Mouse (Mus musculus) CH12.LX (cell line): ENCODE measurements around the gene Cd163. TPM values are rescaled to one million over a fixed set of nuclear protein-coding genes. Genes with fewer than 3 reads are reported as not detected.

Source experiments
- DNase-seq: peaks from one replicate; pipeline ENCODE4 v3.0.0-alpha.2; 2013; ENCODE audit errors: extremely low read depth
- H3K27ac ChIP-seq: 2 replicates; pipeline ENCODE4 v1.5.1; 2012; ENCODE audit warnings: low read depth, mild to moderate bottlenecking, control low read depth, moderate library complexity; ENCODE audit not compliant: insufficient read depth
- H3K27me3 ChIP-seq: replicated peaks from 2 replicates; pipeline ENCODE3; 2012; ENCODE audit warnings: inconsistent platforms
- H3K36me3 ChIP-seq, 2 experiments: replicated peaks in 1 of 2; 2 replicates each; pipeline versions ENCODE3 to v1.6.1; 2012; ENCODE audit warnings: inconsistent platforms in 1 of 2, low read length in 1 of 2, mild to moderate bottlenecking in 1 of 2, mixed read lengths in 1 of 2, moderate library complexity in 1 of 2; ENCODE audit not compliant: control insufficient read depth in 1 of 2, insufficient read depth in 1 of 2
- H3K4me1 ChIP-seq, 2 experiments: 2 replicates each; pipeline ENCODE4 v1.6.1; 2012; ENCODE audit warnings: inconsistent platforms in 1 of 2, moderate library complexity in 1 of 2; ENCODE audit not compliant: insufficient read depth in 2 of 2, control insufficient read depth in 1 of 2
- H3K4me2 ChIP-seq: 2 replicates; pipeline ENCODE4 v1.6.1; 2012; ENCODE audit warnings: low read depth, mild to moderate bottlenecking, control low read depth; ENCODE audit not compliant: poor library complexity, insufficient read depth, severe bottlenecking
- H3K4me3 ChIP-seq, 3 experiments: fragments of 150-350 bp in 1 of 3; sonication (generic) in 1 of 3; replicated peaks in 1 of 3; 2 replicates each; pipeline versions ENCODE3 to v1.5.1; 2011 to 2012; ENCODE audit warnings: low read depth in 2 of 3, low read length in 2 of 3, mild to moderate bottlenecking in 2 of 3, moderate library complexity in 2 of 3, control low read depth in 1 of 3, improper control_type of control experiment in 1 of 3, inconsistent platforms in 1 of 3, mixed read lengths in 1 of 3; ENCODE audit not compliant: poor library complexity in 1 of 3
- H3K79me2 ChIP-seq: replicated peaks from 2 replicates; pipeline ENCODE4 v1.6.1; 2012; ENCODE audit warnings: mild to moderate bottlenecking, moderate library complexity; ENCODE audit not compliant: control insufficient read depth, poor library complexity, insufficient read depth, severe bottlenecking; ENCODE audit errors: extremely low read depth
- H3K9ac ChIP-seq: 2 replicates; pipeline ENCODE4 v1.6.1; 2012; ENCODE audit warnings: low read depth, mild to moderate bottlenecking, control low read depth, moderate library complexity; ENCODE audit not compliant: insufficient read depth
- H3K9me3 ChIP-seq: replicated peaks from 2 replicates; pipeline ENCODE3; 2012; ENCODE audit warnings: low read length, inconsistent platforms, mixed read lengths
- BHLHE40 ChIP-seq: IDR thresholded peaks from 2 replicates; pipeline ENCODE4 v1.6.1; 2011; ENCODE audit warnings: mild to moderate bottlenecking, low read depth, low read length, improper control_type of control experiment
- CHD2 ChIP-seq: IDR thresholded peaks from 2 replicates; pipeline ENCODE4 v1.6.1; 2011; ENCODE audit warnings: low read length, improper control_type of control experiment
- EP300 ChIP-seq: IDR thresholded peaks from 2 replicates; pipeline ENCODE4 v1.6.1; 2011; ENCODE audit warnings: low read length, improper control_type of control experiment
- ETS1 ChIP-seq: conservative IDR thresholded peaks from 2 replicates; pipeline ENCODE4 v1.6.1; 2012; ENCODE audit warnings: low read depth, mild to moderate bottlenecking, inconsistent platforms, low read length, improper control_type of control experiment, moderate library complexity
- GABPA ChIP-seq: IDR thresholded peaks from 2 replicates; pipeline ENCODE4 v1.6.1; 2012; ENCODE audit warnings: low read depth, low read length, improper control_type of control experiment, inconsistent platforms; ENCODE audit not compliant: insufficient replicate concordance
- HCFC1 ChIP-seq: IDR thresholded peaks from 2 replicates; pipeline ENCODE4 v1.6.1; 2012; ENCODE audit warnings: low read depth, mild to moderate bottlenecking, inconsistent platforms, low read length, improper control_type of control experiment
- IRF4 ChIP-seq: IDR thresholded peaks from 2 replicates; pipeline ENCODE4 v1.6.1; 2014; ENCODE audit warnings: low read depth, mild to moderate bottlenecking, inconsistent platforms, low read length, improper control_type of control experiment
- JUN ChIP-seq: IDR thresholded peaks from 2 replicates; pipeline ENCODE4 v1.6.1; 2011; ENCODE audit warnings: low read depth, mild to moderate bottlenecking, low read length, improper control_type of control experiment, moderate library complexity; ENCODE audit not compliant: insufficient read depth
- KAT2A ChIP-seq: IDR thresholded peaks from 2 replicates; pipeline ENCODE4 v1.6.1; 2012; ENCODE audit warnings: low read length, improper control_type of control experiment, inconsistent platforms; ENCODE audit not compliant: insufficient replicate concordance
- MAX ChIP-seq: IDR thresholded peaks from 2 replicates; pipeline ENCODE4 v1.6.1; 2011; ENCODE audit warnings: low read length, improper control_type of control experiment
- NRF1 ChIP-seq: IDR thresholded peaks from 2 replicates; pipeline ENCODE4 v1.6.1; 2014; ENCODE audit warnings: low read depth, mild to moderate bottlenecking, inconsistent platforms, low read length, improper control_type of control experiment, moderate library complexity
- PAX5 ChIP-seq: IDR thresholded peaks from 2 replicates; pipeline ENCODE4 v1.6.1; 2012; ENCODE audit warnings: low read length, inconsistent platforms, mixed read lengths
- POLR2AphosphoS2 ChIP-seq: IDR thresholded peaks from 2 replicates; pipeline ENCODE4 v1.6.1; 2011; ENCODE audit warnings: low read depth, low read length, improper control_type of control experiment
- SIN3A ChIP-seq: IDR thresholded peaks from 2 replicates; pipeline ENCODE4 v1.6.1; 2012; ENCODE audit warnings: low read length, improper control_type of control experiment, inconsistent platforms
- SMC3 ChIP-seq: IDR thresholded peaks from 2 replicates; pipeline ENCODE4 v1.6.1; 2011; ENCODE audit warnings: low read depth, low read length, improper control_type of control experiment
- TBP ChIP-seq: conservative IDR thresholded peaks from 2 replicates; pipeline ENCODE4 v1.6.1; 2011; ENCODE audit warnings: low read depth, low read length, improper control_type of control experiment
- TCF12 ChIP-seq: IDR thresholded peaks from 2 replicates; pipeline ENCODE4 v1.6.1; 2014; ENCODE audit warnings: low read depth, mild to moderate bottlenecking, inconsistent platforms, low read length, improper control_type of control experiment
- UBTF ChIP-seq: IDR thresholded peaks from 2 replicates; pipeline ENCODE4 v1.6.1; 2012; ENCODE audit warnings: low read depth, mild to moderate bottlenecking, inconsistent platforms, low read length, improper control_type of control experiment, moderate library complexity
- USF2 ChIP-seq: conservative IDR thresholded peaks from 2 replicates; pipeline ENCODE4 v1.6.1; 2011; ENCODE audit warnings: low read depth, low read length, improper control_type of control experiment
- ZC3H11A ChIP-seq: IDR thresholded peaks from 2 replicates; pipeline ENCODE4 v1.6.1; 2012; ENCODE audit warnings: low read depth, mild to moderate bottlenecking, inconsistent platforms, low read length, improper control_type of control experiment
- ZNF384 ChIP-seq: IDR thresholded peaks from 2 replicates; pipeline ENCODE4 v1.6.1; 2012; ENCODE audit warnings: low read depth, low read length, improper control_type of control experiment, inconsistent platforms
- dilution Hi-C: fragments of 300-500 bp; cut with MboI; formaldehyde crosslinking; loops from 2 replicates; pipeline ENCODE4 v1.14.3; 2020; ENCODE audit warnings: low sequenced_read_pairs; ENCODE audit not compliant: extremely low pct_unique_long_range_greater_than_20kb, extremely low pct_ligation_motif_present
- in situ Hi-C: fragments of 300-500 bp; cut with MboI; formaldehyde crosslinking; loops from 3 replicates; pipeline ENCODE4 v1.14.3; 2019; ENCODE audit warnings: low sequenced_read_pairs, low pct_ligation_motif_present, low pct_unique_long_range_greater_than_20kb, mixed read lengths
- polyA plus RNA-seq: library from polyadenylated mRNA; unstranded; fragments of >175 nt; gene quantifications from 2 replicates; pipeline ENCODE4 v1.2.1, GENCODE M21; 2012; ENCODE audit warnings: low read depth; ENCODE audit not compliant: insufficient read length
- total RNA-seq, 2 experiments: library from RNA; depleted of rRNA; stranded (reverse); fragments of 300-350 nt in 1 of 2; fragments of >200 nt in 1 of 2; gene quantifications; 2 replicates each; pipeline ENCODE4 v1.2.3; 2012 to 2014

The Cd163 gene
- total and polyA plus RNA-seq, 3 experiments = not detected

- no peak overlapping the region for H3K4me2 ChIP-seq
- dilution Hi-C loops = no loop called here
- H3K4me1 ChIP-seq = no peaks in the 10 kb centered on the region
- no peak overlapping the region for H3K27ac ChIP-seq
- in situ Hi-C loops = no loop called here
- no peak overlapping the region for H3K4me3 ChIP-seq
- H3K9ac ChIP-seq = no peak overlapping the region
- TF ChIP-seq USF2 (no peak), ZNF384 (no peak), MAX (no peak), ZC3H11A (no peak), JUN (no peak), KAT2A (no peak), TBP (no peak), SMC3 (no peak), HCFC1 (no peak), SIN3A (no peak), NRF1 (no peak), PAX5 (no peak), TCF12 (no peak), GABPA (no peak), ETS1 (no peak), IRF4 (no peak), BHLHE40 (no peak), CHD2 (no peak)
- no peaks in the 10 kb centered on the region for H3K36me3 ChIP-seq
- H3K27me3 ChIP-seq = peaks cover 40% of the 10 kb centered on the region
- no peaks in the 10 kb centered on the region for H3K9me3 ChIP-seq
- DNase-seq = no peak
- H3K79me2 ChIP-seq = no peaks in the 10 kb centered on the region
Measured at GRCm38 (mm10) chr6:124273231-124273880, 31.1 kb upstream of the Cd163 start.

GRCm38 (mm10) chr6:124277641-124278040 is 26.8 kb upstream of the Cd163 start:
- no peak overlapping the region for H3K4me2 ChIP-seq
- no peak overlapping the region for H3K27ac ChIP-seq
- in situ Hi-C loops = no loop called here
- H3K79me2 ChIP-seq = no peaks in the 10 kb centered on the region
- dilution Hi-C loops = no loop called here
- H3K4me3 ChIP-seq = no peak overlapping the region
- H3K4me1 ChIP-seq = no peaks in the 10 kb centered on the region
- H3K36me3 ChIP-seq = no peaks in the 10 kb centered on the region
- H3K9me3 ChIP-seq = no peaks in the 10 kb centered on the region
- H3K27me3 ChIP-seq = peaks cover 50% of the 10 kb centered on the region
- TF ChIP-seq UBTF (no peak), POLR2AphosphoS2 (no peak), USF2 (no peak), EP300 (no peak), ZC3H11A (no peak)
- no peak for DNase-seq
- no peak overlapping the region for H3K9ac ChIP-seq
